Mouse (Mus musculus) adrenal gland, postnatal 4 days (tissue): ENCODE data around the gene Lrp6. TPM values are rescaled to one million over a fixed set of nuclear protein-coding genes. Genes with fewer than 3 reads are reported as not detected.
A peak's percentile ranks its signal among the peaks of the same experiment; 100 is the strongest.

Source experiments
- DNase-seq, 2 experiments: peaks; one replicate each; pipeline ENCODE4 v3.0.0; 2021 to 2022; ENCODE audit warnings: low spot score in 2 of 2, mixed read lengths in 2 of 2
- total RNA-seq, 2 experiments: library from RNA; stranded (reverse); gene quantifications; 2 replicates each; pipeline ENCODE4 v1.2.3; 2021

Gene Lrp6
- total RNA-seq, 2 experiments from 2014 or later = 87.0 to 90.5 TPM

GRCm38 (mm10) chr6:134500381-134501162 lies 66.2 kb downstream of the Lrp6 start:
- no peak for DNase-seq

- DNase-seq = no peak
Measured at GRCm38 (mm10) chr6:134499089-134499488, 67.7 kb downstream of the Lrp6 start.

GRCm38 (mm10) chr6:134498518-134498917 lies 68.2 kb downstream of the Lrp6 start:
- DNase-seq = no peak

- no peak for DNase-seq
Measured at GRCm38 (mm10) chr6:134494828-134495698, 71.7 kb downstream of the Lrp6 start.

GRCm38 (mm10) chr6:134489637-134490036 lies 77.1 kb downstream of the Lrp6 start:
- no peak for DNase-seq

- DNase-seq = no peak
Measured at GRCm38 (mm10) chr6:134489130-134489529, 77.6 kb downstream of the Lrp6 start.

- DNase-seq = peak in 1 of 2 experiments; percentile 21
Measured at GRCm38 (mm10) chr6:134486318-134486717, 80.4 kb downstream of the Lrp6 start.

- DNase-seq = no peak
Measured at GRCm38 (mm10) chr6:134479481-134479880, 87.3 kb downstream of the Lrp6 start.

- DNase-seq = no peak
Measured at GRCm38 (mm10) chr6:134473143-134473561, 93.6 kb downstream of the Lrp6 start.

- DNase-seq = peak; percentile 41 to 53
Measured at GRCm38 (mm10) chr6:134470857-134471256, 95.9 kb downstream of the Lrp6 start.

GRCm38 (mm10) chr6:134469297-134469696 lies 97.5 kb downstream of the Lrp6 start:
- no peak for DNase-seq

- no peak for DNase-seq
Measured at GRCm38 (mm10) chr6:134466671-134467229, 100.0 kb downstream of the Lrp6 start.

- no peak for DNase-seq
Measured at GRCm38 (mm10) chr6:134461175-134461574, 105.6 kb downstream of the Lrp6 start.

- DNase-seq = no peak
Measured at GRCm38 (mm10) chr6:134458376-134458775, 108.4 kb downstream of the Lrp6 start.

- no peak for DNase-seq
Measured at GRCm38 (mm10) chr6:134454093-134454492, 112.7 kb downstream of the Lrp6 start.

GRCm38 (mm10) chr6:134450661-134451119 lies 116.1 kb downstream of the Lrp6 start:
- DNase-seq = peak in 1 of 2 experiments; percentile 14

- DNase-seq = no peak
Measured at GRCm38 (mm10) chr6:134449958-134450357, 116.8 kb downstream of the Lrp6 start.

- no peak for DNase-seq
Measured at GRCm38 (mm10) chr6:134448451-134448850, 118.3 kb downstream of the Lrp6 start.

GRCm38 (mm10) chr6:134443925-134444324 lies 122.8 kb downstream of the Lrp6 start:
- no peak for DNase-seq

GRCm38 (mm10) chr6:134443198-134443904 lies 123.4 kb downstream of the Lrp6 start:
- DNase-seq = no peak

- DNase-seq = no peak
Measured at GRCm38 (mm10) chr6:134442219-134442618, 124.5 kb downstream of the Lrp6 start.
